Comparison of ENCODE assay signal across 18 mouse cellular contexts in the genomic region with DNA sequence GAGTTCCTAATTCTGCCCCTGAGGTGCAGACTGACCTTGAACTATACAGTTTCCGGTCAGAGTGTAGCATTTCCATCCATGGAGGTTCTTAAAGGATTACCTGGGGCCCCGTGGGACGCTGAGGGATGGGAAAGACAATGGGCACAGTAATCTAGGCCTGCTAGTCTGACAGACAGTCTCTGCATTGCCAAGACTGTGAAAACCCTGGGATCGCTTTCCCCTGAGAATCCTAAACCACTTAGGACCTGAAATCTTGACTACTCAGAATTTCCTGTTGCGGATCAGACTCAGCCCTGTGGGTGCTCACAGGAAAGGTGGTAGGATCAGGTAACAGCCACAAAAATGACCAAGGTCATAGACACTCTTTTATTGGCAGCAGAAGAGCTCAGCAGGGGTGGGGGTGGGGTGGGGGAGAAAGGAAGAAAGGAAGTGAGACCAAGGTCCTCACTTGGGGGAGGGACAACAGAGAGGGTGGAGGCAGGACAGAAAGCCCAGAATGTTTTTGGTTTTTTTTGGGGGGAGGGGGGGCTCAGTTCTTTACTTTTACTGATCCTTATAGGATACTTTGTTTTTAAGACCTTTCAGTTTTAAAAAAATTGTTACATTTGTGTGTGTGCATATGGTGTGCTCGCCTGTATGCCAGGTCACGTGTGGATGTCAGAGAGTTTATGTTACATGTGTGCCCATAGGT. TPM values are rescaled to one million over a fixed set of nuclear protein-coding genes. Genes with fewer than 3 reads are reported as not detected.
DNase-seq lines count a peak whose midpoint lies in the region; ATAC-seq lines count a peak whose summit lies in the region.
"Had no signal": no experiment of that assay in that cellular context is flagged by ENCODE, and none has a peak within 500 bp of the region (broad histone marks: within the 10 kb centered on the region; RNA-seq: fewer than 3 reads in every experiment).

No protein-coding gene starts in this region.

- no peaks in the 10 kb centered on the region for H3K36me3 ChIP-seq in kidney, embryonic 15.5 days
- no peaks in the 10 kb centered on the region for H3K36me3 ChIP-seq in embryonic facial prominence, embryonic 10.5 days (replicated peaks)
- no peaks in the 10 kb centered on the region for H3K36me3 ChIP-seq in splenic B cell, adult 2 months (ENCODE audit: control insufficient read depth, insufficient read depth, low read length, poor library complexity, severe bottlenecking)
- H3K36me3 ChIP-seq: embryonic facial prominence, embryonic 15.5 days; G1E had no signal

- no peak overlapping the region for H3K9ac ChIP-seq in kidney, embryonic 15.5 days
- H3K9ac ChIP-seq: embryonic facial prominence, embryonic 15.5 days; forebrain, embryonic 13.5 days; liver, embryonic 14.5 days had no signal

- no peak overlapping the region for H3K4me3 ChIP-seq in kidney, embryonic 15.5 days (replicated peaks)
- H3K4me3 ChIP-seq in embryonic facial prominence, embryonic 10.5 days, result peak overlapping the region; percentile 3; the same call in 1 of the 2 replicates
- H3K4me3 ChIP-seq: embryonic facial prominence, embryonic 15.5 days; forebrain, embryonic 13.5 days had no signal

- H3K4me2 ChIP-seq in kidney, embryonic 15.5 days, result no peak overlapping the region
- H3K4me2 ChIP-seq: embryonic facial prominence, embryonic 15.5 days; forebrain, embryonic 13.5 days had no signal

- no peaks in the 10 kb centered on the region for H3K9me3 ChIP-seq in kidney, embryonic 15.5 days (replicated peaks)
- H3K9me3 ChIP-seq in embryonic facial prominence, embryonic 10.5 days, result no peaks in the 10 kb centered on the region
- H3K9me3 ChIP-seq: embryonic facial prominence, embryonic 15.5 days; forebrain, embryonic 13.5 days; G1E had no signal

- WGBS in kidney, embryonic 15.5 days, result 54% methylated on average over 7 of the region's 7 CpGs
- 37% methylated on average over 7 of the region's 7 CpGs for WGBS in embryonic facial prominence, embryonic 10.5 days

- no peak for DNase-seq in kidney, postnatal 36 days
- peak; percentile 87 for DNase-seq in ES-CJ7 (ENCODE audit: low read depth, low spot score)
- DNase-seq in embryonic facial prominence, embryonic 10.5 days (ENCODE audit: low spot score), result peak; percentile 44
- DNase-seq in splenic B cell, adult 2 months (ENCODE audit: low read depth, low spot score), result peak; percentile 24
- DNase-seq in testis, postnatal 14 days (ENCODE audit: low spot score), result no peak
- DNase-seq in yolk sac, embryonic 10.5 days (ENCODE audit: low spot score), result no peak
- DNase-seq: adrenal gland, adult 2 months; cerebellum, postnatal 10 days; gastrocnemius, postnatal 14 days; heart, postnatal 10 days; kidney, adult 8-10 months; layer of hippocampus, postnatal 36 days; left cerebral cortex, postnatal 4 days had no signal

- no peaks in the 10 kb centered on the region for H3K27me3 ChIP-seq in kidney, embryonic 15.5 days
- H3K27me3 ChIP-seq in embryonic facial prominence, embryonic 10.5 days (replicated peaks; ENCODE audit: low read depth, poor library complexity, severe bottlenecking), result no peaks in the 10 kb centered on the region
- H3K27me3 ChIP-seq in splenic B cell, adult 2 months (ENCODE audit: control insufficient read depth, insufficient read depth, low read length, poor library complexity, severe bottlenecking), result no peaks in the 10 kb centered on the region
- H3K27me3 ChIP-seq: embryonic facial prominence, embryonic 15.5 days; forebrain, embryonic 13.5 days had no signal

- no peak overlapping the region for H3K27ac ChIP-seq in kidney, embryonic 15.5 days
- H3K27ac ChIP-seq in embryonic facial prominence, embryonic 10.5 days (replicated peaks), result peak overlapping the region; percentile 57
- H3K27ac ChIP-seq: embryonic facial prominence, embryonic 15.5 days; forebrain, embryonic 13.5 days; liver, embryonic 14.5 days had no signal

- peaks cover 12% of the 10 kb centered on the region for H3K4me1 ChIP-seq in kidney, embryonic 15.5 days
- peaks cover 41% of the 10 kb centered on the region for H3K4me1 ChIP-seq in embryonic facial prominence, embryonic 10.5 days
- H3K4me1 ChIP-seq: embryonic facial prominence, embryonic 15.5 days; forebrain, embryonic 13.5 days had no signal

- ATAC-seq in kidney, embryonic 15.5 days (replicated peaks; ENCODE audit: low FRiP score), result 0 out of 2 replicates have a peak, but pooled peaks have one; percentile 9
- ATAC-seq: forebrain, embryonic 13.5 days had no signal

RNA-seq across cellular contexts. Expression of a gene that starts 42.3 kb away (rescaled TPM):
- polyA plus RNA-seq in kidney, embryonic 15.5 days (2015; fragmentation: Nextera tagmentation; extraction: Ambion mirVana), result 21.9 and 27.0 TPM in 2 replicates
- polyA plus RNA-seq in embryonic facial prominence, embryonic 10.5 days (2016; fragmentation: Nextera tagmentation; extraction: Ambion mirVana), result 26.6 and 32.5 TPM in 2 replicates

RNA-seq across cellular contexts. Expression of a gene that starts 50.2 kb away (rescaled TPM):
- 39.7 and 40.4 TPM in 2 replicates for polyA plus RNA-seq in kidney, embryonic 15.5 days (2015; fragmentation: Nextera tagmentation; extraction: Ambion mirVana)
- 27.2 and 27.8 TPM in 2 replicates for polyA plus RNA-seq in embryonic facial prominence, embryonic 10.5 days (2016; fragmentation: Nextera tagmentation; extraction: Ambion mirVana)

Comparison
In these comparisons a context has a peak if more than half of its experiments do, and no peak if none do; other contexts are left out.
1. DNase-seq: peak in ES-CJ7 (single experiment), embryonic facial prominence, embryonic 10.5 days (single experiment) and splenic B cell, adult 2 months (single experiment); none in kidney, postnatal 36 days (0 of 2), testis, postnatal 14 days (single experiment) and yolk sac, embryonic 10.5 days (single experiment).